Mouse (Mus musculus) forebrain, embryonic 14.5 days (tissue): ENCODE data around the gene Krt25. TPM values are rescaled to one million over a fixed set of nuclear protein-coding genes. Genes with fewer than 3 reads are reported as not detected.

Source experiments
- ATAC-seq: fragments of 200-750 bp; cut with Nextera tagmentation; 2 replicates; pipeline ENCODE4 v1.8.0; 2017; ENCODE audit warnings: mild to moderate bottlenecking, moderate library complexity
- DNase-seq: peaks from one replicate; pipeline ENCODE4 v3.0.0-alpha.2; 2015; ENCODE audit warnings: low spot score
- H3K27ac ChIP-seq: fragments of 300-500 bp; sonication (generic); 2 replicates; pipeline ENCODE4 v1.5.1; 2014; ENCODE audit warnings: low read depth, mild to moderate bottlenecking, control low read depth, low read length, moderate library complexity
- H3K27me3 ChIP-seq: fragments of 300-500 bp; sonication (generic); replicated peaks from 2 replicates; pipeline ENCODE4 v1.6.1; 2014; ENCODE audit warnings: low read length, control low read depth, mixed read lengths; ENCODE audit not compliant: control insufficient read depth, insufficient read depth
- H3K36me3 ChIP-seq: fragments of 300-500 bp; sonication (generic); 2 replicates; pipeline ENCODE4 v1.6.1; 2014; ENCODE audit warnings: low read length, control low read depth; ENCODE audit not compliant: control insufficient read depth, insufficient read depth
- H3K4me1 ChIP-seq: fragments of 300-500 bp; sonication (generic); 2 replicates; pipeline ENCODE4 v1.6.1; 2014; ENCODE audit warnings: antibody characterized with exemption, low read length, control low read depth; ENCODE audit not compliant: control insufficient read depth, insufficient read depth
- H3K4me2 ChIP-seq: fragments of 300-500 bp; sonication (generic); 2 replicates; pipeline ENCODE4 v1.6.1; 2014; ENCODE audit warnings: mild to moderate bottlenecking, control low read depth, low read length
- H3K4me3 ChIP-seq: fragments of 300-500 bp; sonication (generic); 2 replicates; pipeline ENCODE4 v1.5.1; 2014; ENCODE audit warnings: low read depth, low read length, control low read depth
- H3K9ac ChIP-seq: fragments of 300-500 bp; sonication (generic); 2 replicates; pipeline ENCODE4 v1.6.1; 2014; ENCODE audit warnings: mild to moderate bottlenecking, low read length, control low read depth, moderate library complexity
- H3K9me3 ChIP-seq: fragments of 300-500 bp; sonication (generic); replicated peaks from 2 replicates; pipeline ENCODE4 v1.6.1; 2016; ENCODE audit warnings: low read length, control low read depth, mixed read lengths; ENCODE audit not compliant: control insufficient read depth
- WGBS: fragments of 180-500 bp; shearing (Covaris S2); extraction: QIAGEN DNeasy Blood & Tissue Kit; methylation state at CpG from one replicate; pipeline ENCODE4 v1.1.7; 2014; 5-methylcytosine and 5-hydroxymethylcytosine counted together
- polyA plus RNA-seq: library from polyadenylated mRNA; unstranded; fragments of >200 nt; fragmentation: Nextera tagmentation; extraction: Ambion mirVana; gene quantifications from 2 replicates; pipeline ENCODE4 v1.2.1, GENCODE M21; 2014

Krt25 gene
- polyA plus RNA-seq, 1 experiment from 2014 or later, result 0.14 TPM

DNA sequence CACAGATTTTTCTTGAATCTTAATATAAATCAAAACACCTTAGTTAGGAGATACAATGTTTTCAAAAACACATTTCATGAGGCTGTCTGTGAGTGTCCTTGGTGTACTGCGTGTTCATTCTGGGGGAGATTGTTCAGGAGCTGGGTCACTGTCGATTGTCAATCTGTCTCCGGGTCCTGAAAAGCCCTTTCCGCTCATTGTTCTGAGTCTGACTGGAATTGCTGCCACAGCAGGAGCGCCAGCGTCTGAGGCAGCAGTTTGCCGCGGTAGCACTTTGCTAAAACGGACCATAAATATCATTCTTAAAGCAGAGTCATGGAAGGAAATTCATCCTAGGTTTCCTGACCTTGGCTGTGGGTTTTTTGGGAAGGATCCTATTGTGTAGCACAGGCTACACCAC is 57.0 kb downstream of the Krt25 start:
- Histone ChIP-seq H3K27ac (no peak overlapping the region), H3K27me3 (no peaks in the 10 kb centered on the region), H3K4me3 (no peak overlapping the region), H3K9ac (no peak overlapping the region), H3K4me2 (no peak overlapping the region), H3K36me3 (no peaks in the 10 kb centered on the region), H3K9me3 (no peaks in the 10 kb centered on the region), H3K4me1 (no peaks in the 10 kb centered on the region)
- WGBS, result 22% methylated on average over 9 of the region's 9 CpGs
- no peak for ATAC-seq
- DNase-seq, result no peak

Other genes with a start within 250 kb of the Krt25 start
- gene Tns4, start 233.6 kb downstream of the Krt25 start, polyA plus RNA-seq, result 0.08 TPM in 1 of 2 replicates, not detected in the other
- gene Ccr7, start 167.9 kb downstream of the Krt25 start, polyA plus RNA-seq, result not detected in 2 replicates
- 214 and 218 TPM in 2 replicates for gene Smarce1, start 91.9 kb downstream of the Krt25 start, polyA plus RNA-seq
- gene Krt222, start 78.9 kb downstream of the Krt25 start, polyA plus RNA-seq, result 1.9 and 2.5 TPM in 2 replicates
- gene Krt24, start 37.7 kb downstream of the Krt25 start, polyA plus RNA-seq, result not detected in 2 replicates
- gene Krt26, start 15.0 kb upstream of the Krt25 start, polyA plus RNA-seq, result not detected in 2 replicates
- gene Krt27, start 28.2 kb upstream of the Krt25 start, polyA plus RNA-seq, result not detected in 2 replicates
- 0.17 and 0.34 TPM in 2 replicates for gene Krt28, start 52.0 kb upstream of the Krt25 start, polyA plus RNA-seq
- gene Krt10, start 66.4 kb upstream of the Krt25 start, polyA plus RNA-seq, result 30.9 and 33.3 TPM in 2 replicates
- 0.23 TPM in 1 of 2 replicates, not detected in the other for gene Krt12, start 99.3 kb upstream of the Krt25 start, polyA plus RNA-seq
- gene Krt20, start 115.2 kb upstream of the Krt25 start, polyA plus RNA-seq, result not detected in 2 replicates
- 0.10 TPM in 1 of 2 replicates, not detected in the other for gene Krt23, start 170.2 kb upstream of the Krt25 start, polyA plus RNA-seq
- gene Krt39, start 198.4 kb upstream of the Krt25 start, polyA plus RNA-seq, result not detected in 2 replicates
- not detected in 2 replicates for gene Krt40, start 220.2 kb upstream of the Krt25 start, polyA plus RNA-seq
- not detected in 2 replicates for gene Krtap3-3, start 227.9 kb upstream of the Krt25 start, polyA plus RNA-seq
- gene Krtap3-2, start 233.9 kb upstream of the Krt25 start, polyA plus RNA-seq, result not detected in 2 replicates
- gene Gm11939, start 236.5 kb upstream of the Krt25 start, polyA plus RNA-seq, result not detected in 2 replicates
- gene Krtap3-1, start 243.7 kb upstream of the Krt25 start, polyA plus RNA-seq, result not detected in 2 replicates